Mouse (Mus musculus) limb, embryonic 15.5 days (tissue): ENCODE results near the gene Klhl35. TPM values are rescaled to one million over a fixed set of nuclear protein-coding genes. Genes with fewer than 3 reads are reported as not detected.

Experiments
- ATAC-seq: fragments of 200-750 bp; cut with Nextera tagmentation; 2 replicates; pipeline ENCODE4 v1.8.0; 2017; ENCODE audit warnings: low read depth, moderate TSS enrichment; ENCODE audit not compliant: insufficient number of reproducible peaks, low FRiP score, low TSS enrichment
- H3K27ac ChIP-seq: fragments of 300-500 bp; sonication (generic); 2 replicates; pipeline ENCODE4 v1.5.1; 2015; ENCODE audit warnings: moderate library complexity, mild to moderate bottlenecking, inconsistent platforms
- H3K27me3 ChIP-seq: fragments of 300-500 bp; sonication (generic); 2 replicates; pipeline ENCODE4 v1.6.1; 2015; ENCODE audit warnings: inconsistent platforms
- H3K36me3 ChIP-seq: fragments of 300-500 bp; sonication (generic); 2 replicates; pipeline ENCODE4 v1.6.1; 2015; ENCODE audit warnings: inconsistent platforms
- H3K4me1 ChIP-seq: fragments of 300-500 bp; sonication (generic); 2 replicates; pipeline ENCODE4 v1.6.1; 2015; ENCODE audit warnings: inconsistent platforms
- H3K4me2 ChIP-seq: fragments of 300-500 bp; sonication (generic); 2 replicates; pipeline ENCODE4 v1.6.1; 2015; ENCODE audit warnings: mild to moderate bottlenecking, inconsistent platforms
- H3K4me3 ChIP-seq: fragments of 300-500 bp; sonication (generic); 2 replicates; pipeline ENCODE4 v1.5.1; 2015; ENCODE audit warnings: mild to moderate bottlenecking, inconsistent platforms
- H3K9ac ChIP-seq: fragments of 300-500 bp; sonication (generic); 2 replicates; pipeline ENCODE4 v1.6.1; 2015; ENCODE audit warnings: inconsistent platforms
- H3K9me3 ChIP-seq: fragments of 300-500 bp; sonication (generic); 2 replicates; pipeline ENCODE4 v1.6.1; 2016; ENCODE audit warnings: inconsistent platforms
- WGBS: fragments of 180-500 bp; shearing (Covaris S2); methylation state at CpG from one replicate; pipeline ENCODE4 v1.1.7; 2015; 5-methylcytosine and 5-hydroxymethylcytosine counted together
- polyA plus RNA-seq: library from polyadenylated mRNA; unstranded; fragments of >200 nt; fragmentation: Nextera tagmentation; extraction: Ambion mirVana; gene quantifications from 2 replicates; pipeline ENCODE4 v1.2.1, GENCODE M21; 2015

Gene Klhl35
- polyA plus RNA-seq, 1 experiment from 2014 or later = 1.3 TPM

DNA sequence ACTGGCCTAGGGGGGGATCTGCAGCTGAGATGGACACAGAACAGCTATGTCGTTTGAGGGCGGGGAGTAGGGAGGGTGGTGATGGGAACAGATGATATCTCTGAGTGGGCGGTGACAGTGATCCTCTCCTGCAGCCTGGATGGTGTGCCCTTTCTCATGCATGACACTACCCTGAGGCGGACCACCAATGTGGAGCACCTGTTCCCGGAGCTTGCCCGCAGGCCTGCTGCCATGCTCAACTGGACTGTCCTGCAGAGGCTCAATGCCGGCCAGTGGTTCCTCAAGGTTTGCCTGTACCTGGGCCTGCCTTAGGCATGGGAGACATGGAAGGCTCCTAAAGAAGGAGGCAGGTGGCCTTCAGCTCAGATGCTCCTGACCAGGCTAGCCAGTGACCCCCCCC lies 12.9 kb upstream of the Klhl35 start:
- Histone ChIP-seq H3K27ac (no peak overlapping the region), H3K4me1 (peaks cover 6% of the 10 kb centered on the region; the same call in 1 of the 2 replicates), H3K4me2 (no peak overlapping the region), H3K4me3 (no peak overlapping the region), H3K27me3 (no peaks in the 10 kb centered on the region), H3K36me3 (no peaks in the 10 kb centered on the region), H3K9me3 (no peaks in the 10 kb centered on the region), H3K9ac (no peak overlapping the region)
- ATAC-seq = no peak
- WGBS = 74% methylated on average over 7 of the region's 7 CpGs

DNA sequence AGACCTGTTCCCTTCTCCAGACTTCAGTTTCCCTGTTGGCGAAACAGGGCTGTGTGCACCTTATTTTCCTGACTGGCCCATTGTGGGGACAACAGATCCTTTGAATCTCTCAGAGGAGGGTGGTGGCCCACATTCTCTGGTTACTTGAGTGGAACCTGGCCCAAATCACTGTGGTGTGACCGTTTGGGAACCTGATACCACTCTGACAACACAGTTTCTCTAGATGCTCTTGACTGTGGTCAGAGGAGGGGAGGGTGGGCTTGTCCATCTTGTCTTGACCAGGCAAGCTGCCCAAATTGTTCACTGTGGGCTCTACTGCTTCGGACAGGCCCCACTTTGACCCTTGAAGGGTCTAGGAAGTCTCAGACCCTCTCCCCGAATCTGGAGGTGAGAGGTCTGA lies 11.8 kb upstream of the Klhl35 start:
- H3K36me3 ChIP-seq = peaks cover 7% of the 10 kb centered on the region; the same call in 1 of the 2 replicates
- H3K4me2 ChIP-seq = no peak overlapping the region
- no peak overlapping the region for H3K4me3 ChIP-seq
- no peaks in the 10 kb centered on the region for H3K9me3 ChIP-seq
- H3K4me1 ChIP-seq = no peaks in the 10 kb centered on the region; the same call in 1 of the 2 replicates
- H3K27me3 ChIP-seq = no peaks in the 10 kb centered on the region
- H3K27ac ChIP-seq = no peak overlapping the region
- no peak overlapping the region for H3K9ac ChIP-seq
- 68% methylated on average over 4 of the region's 4 CpGs for WGBS
- ATAC-seq = no peak

DNA sequence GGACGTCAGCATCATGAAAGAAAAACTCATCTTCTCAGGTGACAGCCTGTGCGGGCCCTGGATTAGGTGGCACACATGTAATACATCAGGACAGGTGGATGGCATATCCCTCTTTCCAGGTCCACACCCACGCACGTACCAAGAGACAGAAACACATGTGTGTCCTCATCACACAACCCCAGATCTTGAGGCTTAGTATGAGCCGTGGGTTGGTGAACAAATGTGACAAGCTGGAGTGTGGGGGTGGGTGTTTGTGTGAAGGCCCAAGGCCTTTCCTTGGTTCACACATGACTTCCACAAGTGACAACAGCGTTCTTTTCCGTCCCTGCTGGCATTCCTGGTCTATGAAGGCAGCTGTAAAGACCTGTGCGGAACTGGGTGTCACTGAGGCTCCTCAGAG lies 7.0 kb upstream of the Klhl35 start:
- Histone ChIP-seq H3K36me3 (peaks cover 19% of the 10 kb centered on the region; the same call in 1 of the 2 replicates), H3K9me3 (no peaks in the 10 kb centered on the region), H3K9ac (no peak overlapping the region), H3K4me3 (no peak overlapping the region), H3K27ac (no peak overlapping the region; the same call in 1 of the 2 replicates), H3K4me1 (no peaks in the 10 kb centered on the region; the same call in 1 of the 2 replicates), H3K27me3 (no peaks in the 10 kb centered on the region), H3K4me2 (no peak overlapping the region)
- no peak for ATAC-seq
- 74% methylated on average over 8 of the region's 8 CpGs for WGBS

DNA sequence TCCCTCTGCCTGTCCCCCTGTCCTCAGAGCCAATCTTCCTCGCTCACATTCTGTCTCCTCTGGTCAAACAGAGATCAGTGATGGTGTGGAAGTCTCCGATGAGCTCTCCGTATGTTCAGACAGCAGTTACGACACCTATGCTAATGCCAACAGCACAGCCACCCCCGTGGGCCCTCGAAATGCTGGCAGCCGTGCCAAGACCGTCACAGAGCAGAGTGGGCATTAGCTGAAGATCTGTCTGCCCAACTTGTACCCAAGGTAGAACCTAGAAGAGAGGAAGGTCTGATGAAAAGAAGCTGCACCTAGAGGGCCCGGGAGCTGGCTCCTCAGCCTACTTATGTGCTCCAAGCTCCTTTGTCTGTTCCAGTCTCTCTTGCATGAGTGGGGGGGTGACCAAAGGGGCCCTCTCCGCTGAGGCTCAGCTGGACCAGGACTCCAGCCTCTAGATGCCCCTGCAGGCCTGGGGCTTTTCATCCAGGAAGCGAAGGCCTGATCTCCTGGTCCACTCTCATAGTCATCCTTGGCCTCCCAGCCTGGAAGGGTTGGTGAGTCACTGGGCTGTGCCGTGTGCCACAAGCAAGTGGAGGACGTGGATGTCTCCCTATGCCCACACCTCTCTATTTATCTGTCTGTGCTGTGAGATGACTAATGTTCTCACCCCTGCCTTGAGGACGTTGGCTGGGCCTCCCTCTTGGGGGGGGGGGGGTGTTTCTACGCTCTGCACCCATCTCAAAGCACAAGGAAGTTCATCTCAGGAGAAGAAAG lies 5.7 kb upstream of the Klhl35 start:
- Histone ChIP-seq H3K9me3 (no peaks in the 10 kb centered on the region), H3K4me2 (no peak overlapping the region), H3K4me1 (no peaks in the 10 kb centered on the region; the same call in 1 of the 2 replicates), H3K27ac (no peak overlapping the region), H3K9ac (no peak overlapping the region), H3K27me3 (no peaks in the 10 kb centered on the region), H3K4me3 (no peak overlapping the region), H3K36me3 (peaks cover 19% of the 10 kb centered on the region; the same call in 1 of the 2 replicates)
- ATAC-seq = no peak
- whole genome bisulfite sequencing = 88% methylated on average over 15 of the region's 15 CpGs

DNA sequence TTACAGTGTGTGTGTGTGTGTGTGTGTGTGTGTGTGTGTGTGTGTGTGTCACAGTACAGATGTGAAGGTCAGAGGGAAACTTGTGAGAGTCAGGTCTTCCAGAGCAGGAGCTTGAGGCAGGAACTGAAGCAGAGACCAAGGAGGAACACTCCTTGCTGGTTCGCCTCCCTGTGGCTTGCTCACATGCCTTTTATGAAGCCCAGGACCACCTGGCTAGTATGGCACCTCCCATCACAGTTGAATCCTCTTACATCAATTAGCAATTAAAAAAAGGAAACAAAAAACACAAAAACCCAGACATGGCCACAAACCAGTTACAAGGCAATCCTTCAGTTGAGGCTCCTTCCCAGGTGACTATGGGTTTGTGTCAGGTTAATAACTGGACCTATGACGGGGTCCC lies 2.7 kb upstream of the Klhl35 start:
- Histone ChIP-seq H3K4me3 (no peak overlapping the region), H3K9ac (no peak overlapping the region), H3K27ac (no peak overlapping the region), H3K4me1 (peaks cover 25% of the 10 kb centered on the region), H3K9me3 (no peaks in the 10 kb centered on the region), H3K36me3 (peaks cover 23% of the 10 kb centered on the region), H3K4me2 (no peak overlapping the region), H3K27me3 (no peaks in the 10 kb centered on the region)
- no peak for ATAC-seq
- WGBS = 81% methylated on average over 2 of the region's 2 CpGs

DNA sequence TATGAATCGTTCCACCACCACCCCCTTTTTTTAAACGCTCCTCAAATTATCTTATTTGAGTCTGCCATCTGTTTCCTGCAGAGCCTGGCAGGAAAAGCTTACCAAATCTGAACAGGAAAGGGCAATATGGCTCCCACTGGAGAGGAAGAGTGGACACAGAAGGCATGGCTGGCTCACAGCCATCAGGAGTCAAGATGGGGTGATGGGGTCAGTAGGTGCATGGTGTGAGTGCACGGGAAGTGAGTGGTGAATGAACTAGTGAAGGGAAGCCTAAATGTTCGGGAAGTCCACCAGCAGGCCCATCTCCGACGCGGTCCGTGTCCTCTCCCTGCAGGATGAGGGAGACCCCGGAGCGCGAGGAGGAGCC lies 2.1 kb downstream of the Klhl35 start:
- Histone ChIP-seq H3K9ac (peak overlapping the region; percentile 72), H3K9me3 (no peaks in the 10 kb centered on the region), H3K4me1 (peaks cover 40% of the 10 kb centered on the region), H3K27ac (peak overlapping the region; percentile 98), H3K27me3 (no peaks in the 10 kb centered on the region), H3K4me3 (peak overlapping the region; percentile 62), H3K4me2 (peak overlapping the region; percentile 74), H3K36me3 (peaks cover 19% of the 10 kb centered on the region)
- 20% methylated on average over 9 of the region's 11 CpGs for WGBS
- no peak for ATAC-seq

DNA sequence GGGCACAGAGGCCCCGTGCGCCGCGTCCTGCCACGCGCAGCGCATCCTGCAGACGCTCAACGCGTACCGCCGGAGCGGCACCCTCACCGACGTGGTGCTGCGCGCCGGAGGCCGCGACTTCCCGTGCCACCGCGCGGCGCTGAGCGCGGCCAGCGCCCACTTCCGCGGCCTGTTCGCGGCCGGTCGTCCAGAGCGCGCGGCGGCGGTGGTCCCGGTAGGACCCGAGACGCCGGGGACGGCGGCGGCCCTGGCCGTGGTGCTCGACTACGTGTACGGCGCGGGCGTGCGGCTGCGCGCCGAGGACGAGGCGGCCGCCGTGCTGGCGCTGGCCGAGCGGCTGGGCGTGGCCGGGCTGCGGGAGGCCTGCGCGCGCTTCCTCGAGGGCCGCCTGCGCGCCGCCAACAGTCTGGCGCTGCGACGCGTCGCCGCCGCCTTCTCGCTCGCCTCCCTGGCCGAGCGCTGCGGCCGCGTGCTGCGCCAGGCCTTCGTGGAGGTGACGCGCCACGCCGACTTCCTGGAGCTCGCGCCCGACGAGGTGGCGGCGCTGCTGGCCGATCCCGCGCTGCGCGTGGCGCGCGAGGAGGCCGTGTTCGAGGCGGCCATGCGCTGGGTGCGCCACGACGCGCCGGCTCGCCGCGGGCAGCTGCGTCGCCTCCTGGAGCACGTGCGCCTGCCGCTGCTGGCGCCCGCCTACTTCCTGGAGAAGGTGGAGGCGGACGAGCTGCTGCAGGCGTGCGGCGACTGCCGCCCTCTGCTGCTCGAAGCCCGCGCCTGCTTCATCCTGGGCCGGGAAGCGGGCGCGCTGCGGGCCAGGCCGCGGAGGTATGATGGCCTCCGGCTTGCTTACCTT lies 2.7 kb downstream of the Klhl35 start:
- H3K4me3 ChIP-seq = peak overlapping the region; percentile 62
- ATAC-seq = peak; percentile 83
- peaks cover 25% of the 10 kb centered on the region for H3K36me3 ChIP-seq
- WGBS = 2% methylated on average over 141 of the region's 145 CpGs
- no peaks in the 10 kb centered on the region for H3K9me3 ChIP-seq
- peaks cover 40% of the 10 kb centered on the region for H3K4me1 ChIP-seq
- H3K27ac ChIP-seq = peak overlapping the region; percentile 98
- no peaks in the 10 kb centered on the region for H3K27me3 ChIP-seq
- peak overlapping the region; percentile 72 for H3K9ac ChIP-seq
- peak overlapping the region; percentile 74 for H3K4me2 ChIP-seq

DNA sequence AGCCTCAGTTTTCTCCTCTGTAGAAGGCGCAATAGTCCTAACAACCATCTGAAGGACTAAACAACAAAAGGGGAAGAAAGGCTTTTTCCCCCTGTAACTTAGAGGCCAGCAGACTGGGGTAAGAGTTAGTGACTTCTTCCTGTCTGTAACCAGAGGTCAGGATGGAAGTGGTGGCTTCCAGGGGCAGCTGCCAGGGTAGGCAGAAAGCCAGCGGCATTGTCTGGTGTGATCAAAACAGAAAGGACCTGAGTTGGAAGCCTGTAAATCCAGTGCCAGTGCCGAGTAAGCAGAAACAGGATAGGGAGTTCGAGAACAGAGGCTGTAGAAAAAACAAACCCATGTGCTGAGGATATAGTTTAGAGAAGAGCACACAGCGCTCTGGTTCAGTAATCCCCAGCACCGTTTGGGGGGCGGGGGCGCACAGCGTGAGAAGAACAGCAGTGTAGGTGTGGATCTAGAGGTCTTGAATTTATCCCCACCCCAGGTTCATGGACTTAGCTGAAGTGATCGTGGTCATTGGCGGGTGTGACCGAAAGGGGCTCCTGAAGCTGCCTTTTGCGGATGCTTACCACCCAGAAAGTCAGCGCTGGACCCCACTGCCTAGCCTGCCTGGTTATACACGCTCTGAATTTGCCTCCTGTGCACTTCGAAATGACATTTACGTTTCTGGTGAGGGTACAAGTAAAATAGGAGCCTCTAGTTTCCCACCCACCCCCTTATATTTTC lies 4.0 kb downstream of the Klhl35 start:
- peak overlapping the region; percentile 98 for H3K27ac ChIP-seq
- peaks cover 44% of the 10 kb centered on the region for H3K4me1 ChIP-seq
- WGBS = 82% methylated on average over 17 of the region's 17 CpGs
- H3K36me3 ChIP-seq = peaks cover 39% of the 10 kb centered on the region
- H3K27me3 ChIP-seq = no peaks in the 10 kb centered on the region
- no peak overlapping the region for H3K4me2 ChIP-seq
- no peak for ATAC-seq
- no peak overlapping the region for H3K4me3 ChIP-seq
- H3K9ac ChIP-seq = no peak overlapping the region
- no peaks in the 10 kb centered on the region for H3K9me3 ChIP-seq

DNA sequence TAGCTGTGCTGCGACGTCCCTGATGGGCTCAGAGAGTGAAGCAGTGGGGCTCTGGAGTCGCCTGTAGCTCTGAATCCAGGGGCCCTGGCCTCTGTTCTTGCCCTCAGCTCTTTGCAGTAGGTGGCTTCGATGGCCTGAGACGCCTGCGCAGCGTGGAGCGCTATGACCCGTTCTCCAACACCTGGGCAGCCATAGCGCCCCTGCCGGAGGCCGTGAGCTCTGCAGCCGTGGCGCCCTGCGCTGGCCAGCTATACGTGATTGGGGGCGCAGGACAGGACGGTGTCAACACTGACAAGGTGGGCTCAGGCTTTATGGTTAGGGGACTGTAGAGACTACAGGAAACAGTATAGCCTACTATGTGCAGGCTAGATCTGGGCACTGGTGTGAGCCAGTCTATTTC lies 5.8 kb downstream of the Klhl35 start:
- Histone ChIP-seq H3K4me2 (no peak overlapping the region), H3K9me3 (no peaks in the 10 kb centered on the region), H3K9ac (no peak overlapping the region), H3K27me3 (no peaks in the 10 kb centered on the region), H3K27ac (no peak overlapping the region), H3K4me1 (peaks cover 35% of the 10 kb centered on the region), H3K36me3 (peaks cover 44% of the 10 kb centered on the region), H3K4me3 (no peak overlapping the region)
- no peak for ATAC-seq
- WGBS = 69% methylated on average over 18 of the region's 18 CpGs

DNA sequence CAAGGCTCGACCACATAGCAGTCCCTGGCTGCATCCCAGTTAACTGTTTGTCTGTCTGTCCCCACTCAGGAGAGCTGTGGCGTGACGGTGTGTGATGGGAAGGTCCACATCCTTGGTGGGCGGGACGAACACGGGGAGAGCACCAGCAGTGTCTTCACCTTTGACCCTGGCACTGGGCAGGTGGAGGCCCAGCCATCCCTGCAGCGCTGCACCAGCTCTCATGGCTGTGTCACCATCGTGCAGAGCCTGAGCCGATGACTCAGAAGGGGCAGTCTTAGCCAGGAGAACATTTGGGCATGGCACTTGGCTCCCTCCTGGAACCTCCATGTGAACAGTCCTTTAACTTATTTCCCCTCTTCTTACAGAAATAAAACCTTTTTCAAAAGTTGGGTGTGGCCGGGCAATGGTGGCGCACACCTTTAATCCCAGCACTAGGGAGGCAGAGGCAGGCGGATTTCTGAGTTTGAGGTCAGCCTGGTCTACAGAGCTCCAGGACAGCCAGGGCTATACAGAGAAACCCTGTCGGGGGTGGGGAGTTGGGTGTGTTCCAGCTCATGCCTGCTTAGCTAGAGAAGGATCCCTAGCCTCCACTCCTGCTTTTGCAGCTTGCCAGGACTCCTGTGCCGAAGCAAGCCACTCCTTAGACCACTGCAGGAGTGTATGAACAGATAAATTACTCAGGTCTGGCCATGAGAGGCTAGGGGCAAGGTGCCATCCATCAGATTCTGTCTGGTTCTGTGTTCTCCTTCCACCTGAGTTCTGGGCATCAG lies 8.0 kb downstream of the Klhl35 start:
- Histone ChIP-seq H3K36me3 (peaks cover 66% of the 10 kb centered on the region), H3K9ac (no peak overlapping the region), H3K4me3 (no peak overlapping the region), H3K9me3 (no peaks in the 10 kb centered on the region), H3K4me2 (no peak overlapping the region), H3K4me1 (peaks cover 13% of the 10 kb centered on the region), H3K27me3 (no peaks in the 10 kb centered on the region), H3K27ac (no peak overlapping the region)
- WGBS = 85% methylated on average over 14 of the region's 14 CpGs
- ATAC-seq = no peak

DNA sequence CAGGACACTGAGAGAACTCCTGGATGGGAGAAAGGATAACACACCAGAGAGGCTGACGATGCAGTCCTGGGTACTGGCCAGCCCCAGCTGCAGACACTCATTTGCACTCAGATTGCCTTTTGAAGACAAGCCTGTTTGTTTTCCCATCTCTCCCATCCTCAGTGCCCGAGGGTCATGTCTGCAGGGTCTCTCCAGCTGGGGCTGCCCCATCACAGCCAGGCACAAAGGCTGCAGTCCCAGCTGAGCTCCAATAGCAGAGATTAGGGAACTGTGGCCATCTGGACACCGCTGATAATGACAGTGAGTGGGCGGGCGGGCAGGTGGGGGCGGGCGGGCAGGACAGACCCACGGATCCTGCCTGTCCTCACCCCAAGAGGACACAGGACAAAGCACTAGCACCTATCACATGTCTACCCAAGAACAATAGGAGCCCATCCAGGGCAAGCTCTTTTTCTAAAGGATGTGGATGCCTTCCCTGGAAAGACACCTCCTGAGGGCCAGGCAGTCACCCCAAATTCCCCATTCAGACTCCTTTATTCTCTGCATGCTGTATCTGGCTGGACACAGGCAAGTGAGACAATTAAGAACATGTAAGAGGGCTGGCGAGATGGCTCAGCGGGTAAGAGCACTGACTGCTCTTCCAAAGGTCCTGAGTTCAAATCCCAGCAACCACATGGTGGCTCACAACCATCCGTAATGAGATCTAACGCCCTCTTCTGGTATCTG lies 9.2 kb downstream of the Klhl35 start:
- no peak overlapping the region for H3K9ac ChIP-seq
- H3K36me3 ChIP-seq = peaks cover 78% of the 10 kb centered on the region
- WGBS = 75% methylated on average over 12 of the region's 12 CpGs
- H3K4me1 ChIP-seq = peaks cover 16% of the 10 kb centered on the region; the same call in 1 of the 2 replicates
- no peak for ATAC-seq
- H3K4me2 ChIP-seq = no peak overlapping the region
- H3K27me3 ChIP-seq = no peaks in the 10 kb centered on the region
- no peak overlapping the region for H3K4me3 ChIP-seq
- no peaks in the 10 kb centered on the region for H3K9me3 ChIP-seq
- H3K27ac ChIP-seq = no peak overlapping the region
